Mouse (Mus musculus) inflammation-experienced regulatory T-cells, adult 6 months (primary cell): Measurements from ENCODE around the gene Ano4. TPM values are rescaled to one million over a fixed set of nuclear protein-coding genes. Genes with fewer than 3 reads are reported as not detected.
"Not testable (repeated sequence)": the region's sequence is repeated elsewhere in the genome, so short reads cannot be mapped to it uniquely, and the experiment has no call there.

Experiments
- ATAC-seq: one replicate; pipeline ENCODE4 v1.8.0; 2017
- polyA plus RNA-seq, 3 experiments: library from polyadenylated mRNA; unstranded; fragments of 100-300 nt; shearing (Covaris generic); gene quantifications; one replicate each; pipeline ENCODE4 v1.2.1; 2017

Gene Ano4
- polyA plus RNA-seq, 3 experiments from 2014 or later: not detected

GRCm38 (mm10) chr10:89114381-89114780 is 230.2 kb downstream of the Ano4 start:
- ATAC-seq: no peak

GRCm38 (mm10) chr10:89111466-89111865 is 233.1 kb downstream of the Ano4 start:
- no peak for ATAC-seq

- ATAC-seq: no peak
Measured at GRCm38 (mm10) chr10:89110917-89111316, 233.6 kb downstream of the Ano4 start.

GRCm38 (mm10) chr10:89103594-89103993 is 241.0 kb downstream of the Ano4 start:
- no peak for ATAC-seq

- ATAC-seq: no peak
Measured at GRCm38 (mm10) chr10:89102025-89102424, 242.5 kb downstream of the Ano4 start.

GRCm38 (mm10) chr10:89098183-89098582 is 246.4 kb downstream of the Ano4 start:
- no peak for ATAC-seq

- no peak for ATAC-seq
Measured at GRCm38 (mm10) chr10:89092350-89093040, 252.1 kb downstream of the Ano4 start.

GRCm38 (mm10) chr10:89077447-89077846 is 267.1 kb downstream of the Ano4 start:
- no peak for ATAC-seq

GRCm38 (mm10) chr10:89055891-89056290 is 288.7 kb downstream of the Ano4 start:
- no peak for ATAC-seq

GRCm38 (mm10) chr10:89044921-89045320 is 299.6 kb downstream of the Ano4 start:
- ATAC-seq: not testable (repeated sequence)

- no peak for ATAC-seq
Measured at GRCm38 (mm10) chr10:89044166-89044565, 300.4 kb downstream of the Ano4 start.

- ATAC-seq: no peak
Measured at GRCm38 (mm10) chr10:89018926-89019325, 325.6 kb downstream of the Ano4 start.

GRCm38 (mm10) chr10:89008303-89008702 is 336.3 kb downstream of the Ano4 start:
- no peak for ATAC-seq

GRCm38 (mm10) chr10:89004518-89004917 is 340.0 kb downstream of the Ano4 start:
- no peak for ATAC-seq

GRCm38 (mm10) chr10:88986925-88987324 is 357.6 kb downstream of the Ano4 start:
- no peak for ATAC-seq

GRCm38 (mm10) chr10:88983444-88983843 is 361.1 kb downstream of the Ano4 start:
- ATAC-seq: no peak

GRCm38 (mm10) chr10:88979451-88979850 is 365.1 kb downstream of the Ano4 start:
- no peak for ATAC-seq

- ATAC-seq: no peak
Measured at GRCm38 (mm10) chr10:88978932-88979331, 365.6 kb downstream of the Ano4 start.

GRCm38 (mm10) chr10:88970951-88971725 is 373.4 kb downstream of the Ano4 start:
- ATAC-seq: no peak

GRCm38 (mm10) chr10:88968586-88968985 is 376.0 kb downstream of the Ano4 start:
- no peak for ATAC-seq

- ATAC-seq: no peak
Measured at GRCm38 (mm10) chr10:88960791-88961190, 383.8 kb downstream of the Ano4 start.

- ATAC-seq: no peak
Measured at GRCm38 (mm10) chr10:88950297-88950653, 394.3 kb downstream of the Ano4 start.

- no peak for ATAC-seq
Measured at GRCm38 (mm10) chr10:88949649-88950296, 394.8 kb downstream of the Ano4 start.
